Mouse (Mus musculus) ES-Bruce4 (cell line): ENCODE results near the gene Arfrp1.

Source experiments
- EP300 ChIP-seq: IDR thresholded peaks from 2 replicates; pipeline ENCODE4 v1.6.1; 2011; ENCODE audit warnings: low read depth, low read length; ENCODE audit not compliant: insufficient read depth
- POLR2A ChIP-seq: IDR thresholded peaks from one replicate; pipeline ENCODE4 v1.8.1; 2011; ENCODE audit warnings: low read length; ENCODE audit not compliant: insufficient read depth

DNA sequence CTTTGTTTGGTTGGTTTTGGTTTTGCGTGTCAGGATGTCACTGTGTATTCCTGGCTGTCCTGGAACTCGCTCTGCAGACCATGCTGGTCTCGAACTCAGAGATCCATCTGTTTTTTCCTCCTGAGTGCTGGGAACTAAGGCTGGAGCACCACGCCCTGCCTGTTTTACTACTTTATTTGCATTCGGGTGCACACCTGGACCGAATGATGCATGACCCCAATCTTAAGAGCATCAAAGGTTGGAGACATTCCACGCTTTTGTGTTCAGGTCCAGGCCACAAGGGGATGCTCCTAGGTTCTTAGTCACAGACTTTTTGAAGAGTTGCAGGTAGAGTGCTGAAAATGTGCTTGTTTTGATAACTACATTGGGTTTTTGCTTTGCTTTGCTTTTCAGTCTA is 45.1 kb downstream of the Arfrp1 start:
- TF ChIP-seq EP300 (no peak), POLR2A (no peak)
